Mouse (Mus musculus): ENCODE results near the gene Rapgef5. TPM values are rescaled to one million over a fixed set of nuclear protein-coding genes. Genes with fewer than 3 reads are reported as not detected.

Gene Rapgef5
- polyA plus RNA-seq, 1 experiment from 2014 or later = 5.6 TPM

DNA sequence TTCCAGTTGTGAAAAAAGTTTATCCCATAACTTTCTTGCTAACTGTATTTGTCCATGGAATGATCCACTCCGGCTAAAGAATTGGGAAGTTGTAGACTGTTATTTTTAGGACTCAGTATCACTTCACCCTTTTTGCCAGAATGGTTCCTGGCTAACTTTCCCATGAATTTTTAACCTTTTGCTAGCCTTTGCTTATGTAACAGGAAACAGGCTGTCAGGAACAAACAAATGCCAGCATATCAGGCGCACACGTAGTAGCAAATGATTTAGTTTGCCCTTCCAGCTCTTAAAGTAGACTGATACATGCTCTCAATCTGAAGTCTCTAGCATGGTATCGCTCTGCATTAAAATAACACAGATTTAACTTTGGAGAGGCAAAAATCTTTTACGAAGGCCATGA lies 141.5 kb downstream of the Rapgef5 start:
- Histone ChIP-seq H3K9ac (ENCODE audit: low read length) (no peak overlapping the region), H3K27me3 (ENCODE audit: control insufficient read depth, insufficient read depth, low read length) (no peaks in the 10 kb centered on the region), H3K36me3 (ENCODE audit: control insufficient read depth, insufficient read depth, low read length) (no peaks in the 10 kb centered on the region), H3K9me3 (ENCODE audit: control insufficient read depth, low read length) (no peaks in the 10 kb centered on the region), H3K4me1 (replicated peaks; ENCODE audit: control insufficient read depth, insufficient read depth) (no peaks in the 10 kb centered on the region), H3K4me3 (ENCODE audit: low read depth, low read length) (no peak overlapping the region), H3K27ac (replicated peaks) (no peak overlapping the region), H3K4me2 (replicated peaks; ENCODE audit: low read depth) (no peak overlapping the region)
- DNase-seq (ENCODE audit: low spot score) (no peak), ATAC-seq (ENCODE audit: low FRiP score, low TSS enrichment) (no peak)
- TF ChIP-seq EP300 (optimal IDR thresholded peaks at IDR 0.05) = no peak
- TF ChIP-seq CTCF (IDR thresholded peaks at IDR 0.05; ENCODE audit: low read depth) = no peak
- WGBS = 66% methylated on average over 5 of the region's 5 CpGs

DNA sequence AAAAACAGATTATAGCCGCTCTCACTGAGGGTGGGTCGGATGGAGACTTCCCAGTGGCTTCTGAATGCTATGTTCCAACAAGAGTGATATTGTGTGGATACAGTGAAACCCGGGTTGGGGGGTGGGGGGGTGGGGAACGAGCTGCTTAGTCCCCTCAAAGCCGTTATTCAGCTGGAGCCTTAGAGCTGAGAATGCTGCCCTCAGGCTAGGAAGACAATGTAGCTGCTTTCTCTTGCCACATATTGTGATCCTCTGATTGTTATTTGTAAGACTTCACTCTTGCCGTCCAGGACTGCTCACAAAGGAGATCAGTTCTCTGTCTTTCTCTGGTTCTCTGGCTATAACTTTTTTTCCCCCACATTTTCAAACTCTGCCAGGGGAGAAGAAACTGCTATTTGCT lies 142.5 kb downstream of the Rapgef5 start:
- TF ChIP-seq EP300 (optimal IDR thresholded peaks at IDR 0.05) = no peak
- TF ChIP-seq CTCF (IDR thresholded peaks at IDR 0.05; ENCODE audit: low read depth) = no peak
- Histone ChIP-seq H3K4me2 (replicated peaks; ENCODE audit: low read depth) (no peak overlapping the region), H3K36me3 (ENCODE audit: control insufficient read depth, insufficient read depth, low read length) (no peaks in the 10 kb centered on the region), H3K27ac (replicated peaks) (peak overlapping the region; percentile 24; the same call in 1 of the 2 replicates), H3K9ac (ENCODE audit: low read length) (no peak overlapping the region), H3K27me3 (ENCODE audit: control insufficient read depth, insufficient read depth, low read length) (no peaks in the 10 kb centered on the region), H3K4me3 (ENCODE audit: low read depth, low read length) (peak overlapping the region; percentile 11; the same call in 1 of the 2 replicates), H3K9me3 (ENCODE audit: control insufficient read depth, low read length) (no peaks in the 10 kb centered on the region), H3K4me1 (replicated peaks; ENCODE audit: control insufficient read depth, insufficient read depth) (no peaks in the 10 kb centered on the region)
- 69% methylated on average over 6 of the region's 6 CpGs for WGBS
- DNase-seq (ENCODE audit: low spot score) (no peak), ATAC-seq (ENCODE audit: low FRiP score, low TSS enrichment) (no peak)

DNA sequence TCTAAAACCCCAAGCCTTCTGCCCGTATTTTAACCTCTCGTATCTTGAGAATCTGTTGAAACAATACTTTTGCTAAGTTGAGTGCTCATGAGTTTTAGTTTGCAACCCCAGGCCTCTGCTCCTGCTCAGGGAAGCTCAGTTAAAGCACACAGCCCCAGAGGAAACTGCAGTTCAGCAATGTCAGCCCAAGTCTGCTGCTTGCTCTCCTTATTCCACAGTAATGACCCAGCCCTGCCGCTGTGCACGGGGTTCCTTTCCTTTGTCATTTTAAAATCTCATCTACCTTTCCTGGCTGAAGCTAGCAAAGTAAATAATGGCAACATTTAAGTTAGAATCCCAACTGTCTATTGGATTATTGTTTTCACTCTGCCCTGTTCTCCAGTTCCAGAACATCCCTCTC lies 144.1 kb downstream of the Rapgef5 start:
- Histone ChIP-seq H3K4me2 (replicated peaks; ENCODE audit: low read depth) (no peak overlapping the region), H3K27me3 (ENCODE audit: control insufficient read depth, insufficient read depth, low read length) (no peaks in the 10 kb centered on the region), H3K9me3 (ENCODE audit: control insufficient read depth, low read length) (no peaks in the 10 kb centered on the region), H3K4me3 (ENCODE audit: low read depth, low read length) (no peak overlapping the region), H3K9ac (ENCODE audit: low read length) (no peak overlapping the region), H3K4me1 (replicated peaks; ENCODE audit: control insufficient read depth, insufficient read depth) (no peaks in the 10 kb centered on the region), H3K27ac (replicated peaks) (no peak overlapping the region), H3K36me3 (ENCODE audit: control insufficient read depth, insufficient read depth, low read length) (no peaks in the 10 kb centered on the region)
- DNase-seq (ENCODE audit: low spot score) = no peak
- 32% methylated on average over 4 of the region's 4 CpGs for WGBS
- TF ChIP-seq CTCF (IDR thresholded peaks at IDR 0.05; ENCODE audit: low read depth) = no peak
- TF ChIP-seq EP300 (optimal IDR thresholded peaks at IDR 0.05) = no peak
- ATAC-seq (ENCODE audit: low FRiP score, low TSS enrichment) = no peak

- Histone ChIP-seq H3K4me3 (ENCODE audit: low read depth, low read length) (no peak overlapping the region), H3K4me1 (replicated peaks; ENCODE audit: control insufficient read depth, insufficient read depth) (no peaks in the 10 kb centered on the region), H3K27me3 (ENCODE audit: control insufficient read depth, insufficient read depth, low read length) (no peaks in the 10 kb centered on the region), H3K9ac (ENCODE audit: low read length) (no peak overlapping the region), H3K27ac (replicated peaks) (no peak overlapping the region), H3K9me3 (ENCODE audit: control insufficient read depth, low read length) (no peaks in the 10 kb centered on the region), H3K36me3 (ENCODE audit: control insufficient read depth, insufficient read depth, low read length) (no peaks in the 10 kb centered on the region), H3K4me2 (replicated peaks; ENCODE audit: low read depth) (no peak overlapping the region)
- no peak for ATAC-seq (ENCODE audit: low FRiP score, low TSS enrichment)
- no peak for DNase-seq (ENCODE audit: low spot score)
- WGBS = 56% methylated on average over 6 of the region's 6 CpGs
- TF ChIP-seq CTCF (IDR thresholded peaks at IDR 0.05; ENCODE audit: low read depth) = no peak
Observed at GRCm38 (mm10) chr12:117661871-117662270, 145.6 kb downstream of the Rapgef5 start.

DNA sequence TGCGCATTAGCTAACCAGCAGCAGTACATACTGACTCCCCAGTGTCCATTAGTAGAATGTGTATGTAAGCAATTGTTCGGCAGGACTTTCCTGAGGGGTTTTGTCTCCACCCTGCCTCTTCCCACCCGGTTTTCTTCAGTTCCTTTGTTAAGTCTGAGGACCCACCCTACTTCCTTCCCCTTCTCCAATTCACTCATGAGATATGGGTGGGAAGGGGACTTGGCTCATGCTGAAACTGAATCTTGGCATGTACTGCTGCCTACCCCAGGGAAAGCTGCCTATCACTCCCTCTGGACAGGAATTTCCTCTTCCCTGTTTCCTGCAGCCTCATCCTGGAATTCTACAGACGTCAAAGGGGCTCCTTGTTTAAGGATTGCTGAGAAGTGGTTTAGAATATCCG lies 147.4 kb downstream of the Rapgef5 start:
- Histone ChIP-seq H3K4me3 (ENCODE audit: low read depth, low read length) (no peak overlapping the region), H3K36me3 (ENCODE audit: control insufficient read depth, insufficient read depth, low read length) (no peaks in the 10 kb centered on the region), H3K27ac (replicated peaks) (no peak overlapping the region), H3K9ac (ENCODE audit: low read length) (no peak overlapping the region), H3K4me1 (replicated peaks; ENCODE audit: control insufficient read depth, insufficient read depth) (no peaks in the 10 kb centered on the region), H3K4me2 (replicated peaks; ENCODE audit: low read depth) (no peak overlapping the region), H3K9me3 (ENCODE audit: control insufficient read depth, low read length) (no peaks in the 10 kb centered on the region), H3K27me3 (ENCODE audit: control insufficient read depth, insufficient read depth, low read length) (no peaks in the 10 kb centered on the region)
- no peak for DNase-seq (ENCODE audit: low spot score)
- TF ChIP-seq CTCF (IDR thresholded peaks at IDR 0.05; ENCODE audit: low read depth) (no peak), EP300 (optimal IDR thresholded peaks at IDR 0.05) (no peak)
- 37% methylated on average over 5 of the region's 5 CpGs for WGBS
- no peak for ATAC-seq (ENCODE audit: low FRiP score, low TSS enrichment)

GRCm38 (mm10) chr12:117664644-117665043 lies 148.4 kb downstream of the Rapgef5 start:
- 70% methylated on average over 5 of the region's 5 CpGs for WGBS
- DNase-seq (ENCODE audit: low spot score) (no peak), ATAC-seq (ENCODE audit: low FRiP score, low TSS enrichment) (no peak)
- no peak overlapping the region for H3K9ac ChIP-seq (ENCODE audit: low read length)
- no peak overlapping the region for H3K4me2 ChIP-seq (replicated peaks; ENCODE audit: low read depth)
- H3K27me3 ChIP-seq (ENCODE audit: control insufficient read depth, insufficient read depth, low read length) = no peaks in the 10 kb centered on the region
- H3K4me1 ChIP-seq (replicated peaks; ENCODE audit: control insufficient read depth, insufficient read depth) = no peaks in the 10 kb centered on the region
- H3K27ac ChIP-seq (replicated peaks) = no peak overlapping the region
- H3K36me3 ChIP-seq (ENCODE audit: control insufficient read depth, insufficient read depth, low read length) = no peaks in the 10 kb centered on the region
- no peak overlapping the region for H3K4me3 ChIP-seq (ENCODE audit: low read depth, low read length)
- TF ChIP-seq CTCF (IDR thresholded peaks at IDR 0.05; ENCODE audit: low read depth) (no peak), EP300 (optimal IDR thresholded peaks at IDR 0.05) (no peak)
- no peaks in the 10 kb centered on the region for H3K9me3 ChIP-seq (ENCODE audit: control insufficient read depth, low read length)

Data from stomach, postnatal 0 days (tissue).